Mouse (Mus musculus) layer of hippocampus, adult 2 months (tissue): ENCODE measurements around the gene Zfp131. TPM values are rescaled to one million over a fixed set of nuclear protein-coding genes. Genes with fewer than 3 reads are reported as not detected.
A peak's percentile ranks its signal among the peaks of the same experiment; 100 is the strongest.
"Not testable (repeated sequence)": the region's sequence is repeated elsewhere in the genome, so short reads cannot be mapped to it uniquely, and the experiment has no call there.

Experiments used
- DNase-seq, 2 experiments: peaks; one replicate each; pipeline ENCODE4 v3.0.0; 2022; ENCODE audit warnings: low spot score in 2 of 2
- H3K27ac ChIP-seq: fragments of 200-600 bp; 2 replicates; pipeline ENCODE4 v1.8.1; 2022
- H3K4me3 ChIP-seq: fragments of 200-600 bp; 2 replicates; pipeline ENCODE4 v1.8.1; 2022; ENCODE audit warnings: mild to moderate bottlenecking
- CTCF ChIP-seq: fragments of 200-600 bp; conservative IDR thresholded peaks from 2 replicates; pipeline ENCODE4 v1.8.1; 2022; ENCODE audit warnings: antibody characterized with exemption, mild to moderate bottlenecking, moderate library complexity
- long read RNA-seq, 2 experiments: library from polyadenylated mRNA; stranded (forward); transcript quantifications; one replicate each; pipeline ENCODE4 v2.0.0; 2021; ENCODE audit warnings: borderline mapping rate in 2 of 2
- total RNA-seq, 2 experiments: library from RNA; stranded (reverse); gene quantifications; 2 replicates each; pipeline ENCODE4 v1.2.3; 2021

Zfp131 gene
- total RNA-seq: 10 to 100 TPM; 40.4 to 43.2 TPM
- long read RNA-seq, experiment 1, partial matches to known transcripts: 12 of 26 reads
- long read RNA-seq, experiment 1, other reads (novel, unspliced or antisense): 7 of 26 reads
- long read RNA-seq, experiment 2, partial matches to known transcripts: 6 of 19 reads
- long read RNA-seq, experiment 2, other reads (novel, unspliced or antisense): 6 of 19 reads

GRCm38 (mm10) chr13:119790761-119791579 is at the start of gene Zfp131:
TSS of gene Zfp131 (minus strand) at chr13:119790889.
- Histone ChIP-seq H3K4me3 (peak within 1 kb of the TSS; percentile 91), H3K27ac (peak within 1 kb of the TSS; percentile 98)
- peak; percentile 49 for TF ChIP-seq CTCF
- peak; percentile 94 to 95 for DNase-seq

GRCm38 (mm10) chr13:119839982-119840381 is 49.3 kb upstream of the Zfp131 start:
- not testable (repeated sequence) for H3K27ac ChIP-seq, DNase-seq, H3K4me3 ChIP-seq
- peak; percentile 60 for TF ChIP-seq CTCF

- TF ChIP-seq CTCF: peak; percentile 66
- not testable (repeated sequence) for H3K27ac ChIP-seq, H3K4me3 ChIP-seq
- DNase-seq: peak; percentile 6 to 46
These were observed 47.1 kb upstream of the Zfp131 start for GRCm38 (mm10) chr13:119837719-119838337.

DNA sequence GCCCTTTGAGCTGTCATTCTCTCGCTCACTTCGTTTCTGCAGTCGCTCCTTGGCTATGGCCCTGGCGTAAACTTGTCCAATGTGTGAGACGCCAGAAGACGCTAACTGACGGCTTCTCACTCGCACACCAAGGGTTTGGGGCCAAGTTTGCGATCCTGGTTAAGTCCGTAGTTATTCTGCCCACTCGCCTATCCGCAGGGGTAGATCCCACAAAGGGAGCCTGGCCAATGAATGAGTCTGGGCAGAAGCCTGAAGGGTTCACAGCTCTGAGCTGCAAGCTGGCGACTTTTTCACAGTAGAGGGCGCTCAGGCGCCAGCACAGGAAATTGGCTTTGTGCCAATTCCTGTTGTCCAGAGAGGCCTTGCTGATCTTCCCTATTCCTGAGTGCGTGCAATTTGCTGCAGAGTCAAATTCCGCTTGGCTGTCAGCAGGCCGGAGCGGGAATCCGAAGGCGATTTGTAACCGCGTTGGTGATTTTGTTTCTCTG is 45.7 kb upstream of the Zfp131 start:
- TF ChIP-seq CTCF: peak; percentile 64
- H3K27ac ChIP-seq, DNase-seq: not testable (repeated sequence)
- peak overlapping the region; percentile 41; the same call in 1 of the 2 replicates for H3K4me3 ChIP-seq

DNA sequence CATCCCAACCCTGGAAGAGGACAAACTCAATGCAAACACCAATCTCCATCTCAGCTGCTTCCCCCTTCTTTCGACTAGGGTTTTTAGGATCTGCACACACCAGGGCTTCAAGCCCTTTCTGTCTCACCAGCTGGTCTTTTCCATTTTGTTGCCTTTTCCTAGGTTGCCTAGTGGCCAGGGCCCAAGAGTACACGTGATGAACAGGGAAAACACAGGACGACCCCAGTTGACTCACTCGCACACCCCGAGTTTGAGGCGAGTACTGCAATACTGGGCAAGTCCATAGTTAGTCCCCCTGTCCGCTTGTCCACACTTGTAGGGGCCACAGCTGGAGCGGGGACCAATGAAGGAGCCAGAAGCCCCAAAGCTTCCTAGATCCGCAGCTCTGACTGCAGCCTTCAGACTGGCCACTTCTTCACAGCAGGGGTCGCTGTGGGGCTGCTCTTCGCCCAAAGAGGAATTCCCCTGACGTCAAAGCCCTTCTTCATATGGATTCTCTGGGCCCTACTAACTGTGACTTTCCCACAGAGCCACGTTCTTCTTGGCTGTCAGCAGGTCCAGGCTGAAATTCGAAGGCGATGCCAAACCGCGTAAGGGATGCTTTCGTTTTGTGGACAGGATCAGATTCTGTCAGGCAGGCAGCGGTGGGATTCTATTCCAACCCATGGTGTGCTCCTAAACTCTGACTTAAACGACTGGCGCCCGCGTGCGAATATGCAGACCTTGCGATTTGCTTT is 44.8 kb upstream of the Zfp131 start, which contains the start of gene D13Ertd608e:
Gene D13Ertd608e (plus strand): TSS at position 687 of the 737 bp plus-strand sequence.
- not testable (repeated sequence) for H3K27ac ChIP-seq
- DNase-seq: peak in 1 of 2 experiments; percentile 32
- peak within 1 kb of the TSS; percentile 41; the same call in 1 of the 2 replicates for H3K4me3 ChIP-seq
- TF ChIP-seq CTCF: peak; percentile 64

GRCm38 (mm10) chr13:119830116-119830515 is 39.4 kb upstream of the Zfp131 start, which contains the start of gene AF067063:
TSS of gene AF067063 (minus strand) at chr13:119830216.
- not testable (repeated sequence) for H3K27ac ChIP-seq, H3K4me3 ChIP-seq, DNase-seq

GRCm38 (mm10) chr13:119817579-119818206 is 27.0 kb upstream of the Zfp131 start:
- no peak for TF ChIP-seq CTCF
- H3K27ac ChIP-seq: no peak overlapping the region
- H3K4me3 ChIP-seq: no peak overlapping the region
- DNase-seq: no peak

DNA sequence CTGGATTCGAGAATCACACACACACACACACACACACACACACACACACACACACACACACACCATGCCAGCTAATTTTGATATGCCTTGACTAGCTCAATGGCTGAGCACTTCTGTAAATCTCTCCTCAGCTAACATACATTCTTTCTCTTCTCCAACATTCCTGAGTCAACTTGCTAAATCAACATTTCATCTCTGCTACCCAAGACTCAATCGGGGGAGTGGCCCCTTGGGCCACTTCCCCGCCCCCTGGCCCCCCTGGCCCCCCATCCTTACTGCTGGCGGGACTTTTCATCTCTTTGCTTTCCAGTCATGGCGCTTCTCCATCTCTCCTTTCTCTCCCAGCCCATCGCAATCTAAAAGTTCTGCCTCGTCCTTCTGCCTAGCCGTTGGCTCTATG is 26.1 kb upstream of the Zfp131 start:
- no peak overlapping the region for H3K4me3 ChIP-seq
- no peak for TF ChIP-seq CTCF
- DNase-seq: no peak
- no peak overlapping the region for H3K27ac ChIP-seq

DNA sequence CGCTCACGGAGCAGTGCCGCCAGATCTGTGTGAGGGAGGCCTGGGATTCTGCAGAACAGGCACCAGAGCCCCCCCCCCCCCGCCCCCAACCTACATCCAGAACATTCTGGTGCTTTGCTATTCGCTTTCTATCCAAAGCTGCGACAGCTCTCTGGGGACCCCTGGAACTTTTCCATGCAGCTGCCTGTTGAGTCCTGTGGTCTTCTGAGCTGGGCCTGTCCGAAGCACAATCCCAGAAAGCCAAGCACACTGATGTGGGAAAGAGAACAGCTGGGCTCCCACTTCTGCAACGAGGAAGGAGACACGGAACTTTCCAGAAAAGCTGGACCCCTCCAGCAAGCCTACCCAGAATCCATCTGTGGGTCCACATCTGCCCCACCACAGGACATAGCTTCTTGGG is 19.3 kb upstream of the Zfp131 start:
- H3K4me3 ChIP-seq: no peak overlapping the region
- H3K27ac ChIP-seq: no peak overlapping the region
- no peak for DNase-seq
- TF ChIP-seq CTCF: no peak

DNA sequence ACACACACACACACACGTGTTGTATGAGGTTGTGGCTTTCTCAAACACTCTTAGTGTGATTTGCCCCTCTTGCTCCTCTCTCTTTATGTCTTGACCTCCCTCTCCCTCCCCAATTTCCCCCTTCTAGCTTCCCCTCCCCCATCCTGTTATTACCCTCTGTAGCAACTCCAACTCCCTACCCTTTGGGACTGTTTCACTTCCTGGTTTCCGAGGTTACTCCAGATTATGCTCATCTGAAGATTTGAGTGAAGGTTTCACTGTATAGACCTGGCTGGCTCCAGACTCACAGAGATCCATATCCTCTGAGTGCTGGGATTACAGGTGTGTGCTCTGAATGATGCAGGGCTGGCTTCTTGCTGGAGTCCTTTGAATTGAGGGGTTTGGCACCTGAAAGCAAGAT is 18.2 kb upstream of the Zfp131 start:
- Histone ChIP-seq H3K27ac (no peak overlapping the region), H3K4me3 (no peak overlapping the region)
- no peak for DNase-seq
- TF ChIP-seq CTCF: no peak

GRCm38 (mm10) chr13:119797656-119798055 is 7.0 kb upstream of the Zfp131 start:
- no peak overlapping the region for H3K27ac ChIP-seq
- no peak for DNase-seq
- no peak for TF ChIP-seq CTCF
- H3K4me3 ChIP-seq: no peak overlapping the region
